Mouse (Mus musculus) small intestine, adult 2 months (tissue): ENCODE measurements around the gene Crnkl1.

Experiments
- CTCF ChIP-seq: fragments of 200-500 bp; IDR thresholded peaks from 2 replicates; pipeline ENCODE4 v1.5.1; 2012; ENCODE audit warnings: low read depth, mild to moderate bottlenecking, control low read depth, inconsistent platforms, low read length, moderate library complexity, mixed read lengths; ENCODE audit not compliant: insufficient replicate concordance, insufficient read length; ENCODE audit errors: extremely low read depth
- POLR2A ChIP-seq: fragments of 200-500 bp; IDR thresholded peaks from 2 replicates; pipeline ENCODE4 v1.6.1; 2012; ENCODE audit warnings: low read depth, mild to moderate bottlenecking, control low read depth, inconsistent platforms, low read length, moderate library complexity

- TF ChIP-seq CTCF, result no peak
- no peak for TF ChIP-seq POLR2A
Measured at GRCm38 (mm10) chr2:145903983-145904616, 30.7 kb downstream of the Crnkl1 start.
